Mouse (Mus musculus) liver, embryonic 14.5 days (tissue): ENCODE data around the gene Irf4.

Experiments
- CTCF ChIP-seq: IDR thresholded peaks from 2 replicates; pipeline ENCODE4 v1.5.1; 2016; ENCODE audit warnings: antibody characterized with exemption, low read depth, control low read depth
- EP300 ChIP-seq: IDR thresholded peaks from 2 replicates; pipeline ENCODE4 v1.6.1; 2016; ENCODE audit warnings: antibody characterized with exemption, low read depth

GRCm38 (mm10) chr13:30711711-30712110, 37.3 kb upstream of the Irf4 start:
- TF ChIP-seq CTCF (no peak), EP300 (no peak)
